Mouse (Mus musculus): Measurements from ENCODE around the gene Nsun2. TPM values are rescaled to one million over a fixed set of nuclear protein-coding genes. Genes with fewer than 3 reads are reported as not detected.

The Nsun2 gene
- polyA plus RNA-seq, 1 experiment from 2014 or later, result 78.5 TPM

GRCm38 (mm10) chr13:69604670-69605069, 71.1 kb downstream of the Nsun2 start:
- no peak for ATAC-seq (ENCODE audit: low read depth)
- no peak overlapping the region for H3K4me3 ChIP-seq
- no peaks in the 10 kb centered on the region for H3K36me3 ChIP-seq
- no peak overlapping the region for H3K9ac ChIP-seq
- no peak overlapping the region for H3K4me2 ChIP-seq
- H3K9me3 ChIP-seq, result no peaks in the 10 kb centered on the region
- H3K4me1 ChIP-seq (replicated peaks), result no peaks in the 10 kb centered on the region
- 88% methylated on average over 1 of the region's 1 CpGs for WGBS
- no peak overlapping the region for H3K27ac ChIP-seq (replicated peaks)
- H3K27me3 ChIP-seq, result no peaks in the 10 kb centered on the region

- Histone ChIP-seq H3K36me3 (peaks cover 7% of the 10 kb centered on the region; the same call in 1 of the 2 replicates), H3K4me1 (replicated peaks) (peaks cover 23% of the 10 kb centered on the region), H3K4me2 (no peak overlapping the region), H3K27me3 (no peaks in the 10 kb centered on the region), H3K27ac (replicated peaks) (no peak overlapping the region), H3K9ac (no peak overlapping the region), H3K9me3 (no peaks in the 10 kb centered on the region), H3K4me3 (no peak overlapping the region)
- ATAC-seq (ENCODE audit: low read depth), result no peak
- 89% methylated on average over 8 of the region's 8 CpGs for WGBS
These were observed 75.2 kb downstream of the Nsun2 start for GRCm38 (mm10) chr13:69608734-69609133.

GRCm38 (mm10) chr13:69610751-69611397, 77.3 kb downstream of the Nsun2 start:
- no peaks in the 10 kb centered on the region for H3K9me3 ChIP-seq
- H3K36me3 ChIP-seq, result peaks cover 24% of the 10 kb centered on the region
- WGBS, result under 1% methylated on average over 40 of the region's 40 CpGs
- ATAC-seq (ENCODE audit: low read depth), result peak; percentile 2; the same call in 1 of the 2 replicates
- H3K27ac ChIP-seq (replicated peaks), result no peak overlapping the region; the same call in 1 of the 2 replicates
- H3K4me3 ChIP-seq, result peak overlapping the region; percentile 86
- H3K4me1 ChIP-seq (replicated peaks), result peaks cover 23% of the 10 kb centered on the region
- H3K27me3 ChIP-seq, result no peaks in the 10 kb centered on the region
- peak overlapping the region; percentile 87 for H3K4me2 ChIP-seq
- peak overlapping the region; percentile 70 for H3K9ac ChIP-seq

- peak; percentile 99 for ATAC-seq (ENCODE audit: low read depth)
- peaks cover 23% of the 10 kb centered on the region for H3K4me1 ChIP-seq (replicated peaks)
- H3K27ac ChIP-seq (replicated peaks), result no peak within 1 kb of the TSS; the same call in none of the 2 replicates
- peak within 1 kb of the TSS; percentile 86 for H3K4me3 ChIP-seq
- peak within 1 kb of the TSS; percentile 74 for H3K9ac ChIP-seq
- H3K4me2 ChIP-seq, result peak within 1 kb of the TSS; percentile 87
- no peaks in the 10 kb centered on the region for H3K9me3 ChIP-seq
- H3K36me3 ChIP-seq, result peaks cover 31% of the 10 kb centered on the region
- H3K27me3 ChIP-seq, result no peaks in the 10 kb centered on the region
- WGBS, result under 1% methylated on average over 69 of the region's 69 CpGs
These were observed 78.0 kb downstream of the Nsun2 start, which contains the start of gene Srd5a1 for GRCm38 (mm10) chr13:69611398-69612174. Gene Srd5a1, minus strand, starts transcription at chr13:69611442.

- Histone ChIP-seq H3K4me1 (replicated peaks) (peaks cover 23% of the 10 kb centered on the region), H3K9me3 (no peaks in the 10 kb centered on the region), H3K36me3 (peaks cover 37% of the 10 kb centered on the region), H3K27ac (replicated peaks) (no peak overlapping the region; the same call in 1 of the 2 replicates), H3K4me2 (peak overlapping the region; percentile 87), H3K9ac (peak overlapping the region; percentile 74), H3K27me3 (no peaks in the 10 kb centered on the region), H3K4me3 (peak overlapping the region; percentile 86)
- ATAC-seq (ENCODE audit: low read depth), result no peak
- WGBS, result under 1% methylated on average over 24 of the region's 24 CpGs
These were observed 78.6 kb downstream of the Nsun2 start for GRCm38 (mm10) chr13:69612175-69612544.

- no peak overlapping the region for H3K27ac ChIP-seq (replicated peaks)
- WGBS, result 89% methylated on average over 6 of the region's 6 CpGs
- H3K4me2 ChIP-seq, result no peak overlapping the region
- H3K9ac ChIP-seq, result no peak overlapping the region
- H3K36me3 ChIP-seq, result peaks cover 77% of the 10 kb centered on the region
- H3K27me3 ChIP-seq, result no peaks in the 10 kb centered on the region
- no peak for ATAC-seq (ENCODE audit: low read depth)
- H3K4me1 ChIP-seq (replicated peaks), result peaks cover 11% of the 10 kb centered on the region
- no peaks in the 10 kb centered on the region for H3K9me3 ChIP-seq
- H3K4me3 ChIP-seq, result no peak overlapping the region
These were observed 83.2 kb downstream of the Nsun2 start for GRCm38 (mm10) chr13:69616716-69617115.

- Histone ChIP-seq H3K9me3 (no peaks in the 10 kb centered on the region), H3K4me2 (no peak overlapping the region), H3K4me3 (no peak overlapping the region), H3K27me3 (no peaks in the 10 kb centered on the region), H3K36me3 (peaks cover 91% of the 10 kb centered on the region), H3K27ac (replicated peaks) (no peak overlapping the region), H3K9ac (no peak overlapping the region), H3K4me1 (replicated peaks) (no peaks in the 10 kb centered on the region)
- no peak for ATAC-seq (ENCODE audit: low read depth)
- WGBS, result 67% methylated on average over 5 of the region's 5 CpGs
These were observed 90.3 kb downstream of the Nsun2 start for GRCm38 (mm10) chr13:69623843-69624242.

- no peaks in the 10 kb centered on the region for H3K9me3 ChIP-seq
- no peaks in the 10 kb centered on the region for H3K4me1 ChIP-seq (replicated peaks)
- 95% methylated on average over 3 of the region's 3 CpGs for WGBS
- H3K27ac ChIP-seq (replicated peaks), result no peak overlapping the region
- no peak overlapping the region for H3K4me2 ChIP-seq
- no peak for ATAC-seq (ENCODE audit: low read depth)
- H3K36me3 ChIP-seq, result peaks cover 91% of the 10 kb centered on the region
- H3K9ac ChIP-seq, result no peak overlapping the region
- H3K27me3 ChIP-seq, result no peaks in the 10 kb centered on the region
- no peak overlapping the region for H3K4me3 ChIP-seq
These were observed 91.0 kb downstream of the Nsun2 start for GRCm38 (mm10) chr13:69624510-69624909.

- Histone ChIP-seq H3K9ac (no peak overlapping the region), H3K4me1 (replicated peaks) (no peaks in the 10 kb centered on the region), H3K27ac (replicated peaks) (no peak overlapping the region), H3K4me2 (no peak overlapping the region), H3K36me3 (peaks cover 97% of the 10 kb centered on the region), H3K4me3 (no peak overlapping the region), H3K27me3 (no peaks in the 10 kb centered on the region), H3K9me3 (no peaks in the 10 kb centered on the region)
- 97% methylated on average over 3 of the region's 3 CpGs for WGBS
- no peak for ATAC-seq (ENCODE audit: low read depth)
These were observed 94.4 kb downstream of the Nsun2 start for GRCm38 (mm10) chr13:69627941-69628340.

- no peaks in the 10 kb centered on the region for H3K4me1 ChIP-seq (replicated peaks)
- no peak overlapping the region for H3K27ac ChIP-seq (replicated peaks)
- peak; percentile 43; the same call in 1 of the 2 replicates for ATAC-seq (ENCODE audit: low read depth)
- no peak overlapping the region for H3K4me3 ChIP-seq
- 59% methylated on average over 8 of the region's 8 CpGs for WGBS
- no peaks in the 10 kb centered on the region for H3K9me3 ChIP-seq
- H3K4me2 ChIP-seq, result no peak overlapping the region
- H3K27me3 ChIP-seq, result no peaks in the 10 kb centered on the region
- peaks cover 97% of the 10 kb centered on the region for H3K36me3 ChIP-seq
- no peak overlapping the region for H3K9ac ChIP-seq
These were observed 97.0 kb downstream of the Nsun2 start for GRCm38 (mm10) chr13:69630576-69630975.

- Histone ChIP-seq H3K4me3 (no peak overlapping the region), H3K9me3 (no peaks in the 10 kb centered on the region), H3K36me3 (peaks cover 98% of the 10 kb centered on the region), H3K9ac (no peak overlapping the region), H3K27ac (replicated peaks) (no peak overlapping the region), H3K4me1 (replicated peaks) (no peaks in the 10 kb centered on the region), H3K27me3 (no peaks in the 10 kb centered on the region), H3K4me2 (no peak overlapping the region)
- WGBS, result 78% methylated on average over 3 of the region's 3 CpGs
- ATAC-seq (ENCODE audit: low read depth), result no peak
These were observed 97.6 kb downstream of the Nsun2 start for GRCm38 (mm10) chr13:69631111-69631510.

GRCm38 (mm10) chr13:69631659-69632058, 98.1 kb downstream of the Nsun2 start:
- WGBS, result 86% methylated on average over 4 of the region's 4 CpGs
- peaks cover 97% of the 10 kb centered on the region for H3K36me3 ChIP-seq
- H3K4me2 ChIP-seq, result no peak overlapping the region
- ATAC-seq (ENCODE audit: low read depth), result no peak
- H3K9ac ChIP-seq, result no peak overlapping the region
- no peaks in the 10 kb centered on the region for H3K4me1 ChIP-seq (replicated peaks)
- no peak overlapping the region for H3K4me3 ChIP-seq
- no peaks in the 10 kb centered on the region for H3K27me3 ChIP-seq
- no peak overlapping the region for H3K27ac ChIP-seq (replicated peaks)
- no peaks in the 10 kb centered on the region for H3K9me3 ChIP-seq
